Mouse (Mus musculus): Measurements from ENCODE around the gene Hykk. TPM values are rescaled to one million over a fixed set of nuclear protein-coding genes. Genes with fewer than 3 reads are reported as not detected.

Hykk gene
- polyA plus RNA-seq (2017; shearing (Covaris generic)) = under 1 TPM; 0.40 to 0.49 TPM

GRCm38 (mm10) chr9:54917010-54917677, at the start of gene Hykk:
Gene Hykk (plus strand): TSS chr9:54917283.

GRCm38 (mm10) chr9:54950575-54951321, 33.7 kb downstream of the Hykk start, which contains the start of the genes Psma4 and AY074887:
Gene Psma4 (plus strand): TSS chr9:54950790.
Gene AY074887 (minus strand): TSS chr9:54950998.

GRCm38 (mm10) chr9:54980674-54981073, 63.6 kb downstream of the Hykk start, which contains the start of gene Chrna5:
Gene Chrna5 (plus strand): TSS chr9:54980880.

Other genes with a start within 250 kb of the Hykk start
- gene Dnaja4, start 218.4 kb upstream of the Hykk start, polyA plus RNA-seq (2017; shearing (Covaris generic)) = 10 to 100 TPM; 30.0 to 39.7 TPM
- 100 to 1,000 TPM in 1 of 2 experiments, 10 to 100 TPM in 1; 85.1 to 105 TPM for gene Wdr61, start 182.8 kb upstream of the Hykk start, polyA plus RNA-seq (2017; shearing (Covaris generic))
- under 1 TPM in 1 of 2 experiments, not detected in 1; 0.60 TPM for gene Crabp1, start 152.5 kb upstream of the Hykk start, polyA plus RNA-seq (2017; shearing (Covaris generic))
- gene Ireb2, start 53.5 kb upstream of the Hykk start, polyA plus RNA-seq (2017; shearing (Covaris generic)) = 10 to 100 TPM; 18.4 to 22.0 TPM
- 100 to 1,000 TPM; 192 to 247 TPM for gene Psma4, start 33.5 kb downstream of the Hykk start, polyA plus RNA-seq (2017; shearing (Covaris generic))
- under 1 TPM; 0.65 to 0.83 TPM for gene AY074887, start 33.7 kb downstream of the Hykk start, polyA plus RNA-seq (2017; shearing (Covaris generic))
- 1 to 10 TPM in 1 of 2 experiments, under 1 TPM in 1; 0.28 to 1.2 TPM for gene Chrna5, start 63.6 kb downstream of the Hykk start, polyA plus RNA-seq (2017; shearing (Covaris generic))
- 1 to 10 TPM in 1 of 2 experiments, under 1 TPM in 1; 0.14 to 1.4 TPM for gene Chrna3, start 109.3 kb downstream of the Hykk start, polyA plus RNA-seq (2017; shearing (Covaris generic))
- not detected for gene Chrnb4, start 131.5 kb downstream of the Hykk start, polyA plus RNA-seq (2017; shearing (Covaris generic))
- 10 to 100 TPM; 48.4 to 58.9 TPM for gene Ube2q2, start 231.6 kb downstream of the Hykk start, polyA plus RNA-seq (2017; shearing (Covaris generic))